Mouse (Mus musculus) megakaryocyte progenitor cell, adult 5-6 weeks (primary cell): ENCODE measurements around the gene Gm10428. TPM values are rescaled to one million over a fixed set of nuclear protein-coding genes. Genes with fewer than 3 reads are reported as not detected.

Source experiments
- ATAC-seq: replicated peaks from 2 replicates; pipeline ENCODE4 v1.8.0; 2016; ENCODE audit warnings: mild to moderate bottlenecking, moderate TSS enrichment, inconsistent platforms; ENCODE audit not compliant: poor library complexity
- total RNA-seq, 2 experiments: library from RNA; stranded (forward) in 1 of 2; stranded (reverse) in 1 of 2; fragments of 157-497, 149-512 nt in 1 of 2; fragments of 200-1000 nt in 1 of 2; gene quantifications; 2 replicates each; pipeline versions ENCODE4 v1.2.3 to v1.2.4; 2015 to 2017

Gene Gm10428
- total RNA-seq, 2 experiments from 2014 or later = not detected

DNA sequence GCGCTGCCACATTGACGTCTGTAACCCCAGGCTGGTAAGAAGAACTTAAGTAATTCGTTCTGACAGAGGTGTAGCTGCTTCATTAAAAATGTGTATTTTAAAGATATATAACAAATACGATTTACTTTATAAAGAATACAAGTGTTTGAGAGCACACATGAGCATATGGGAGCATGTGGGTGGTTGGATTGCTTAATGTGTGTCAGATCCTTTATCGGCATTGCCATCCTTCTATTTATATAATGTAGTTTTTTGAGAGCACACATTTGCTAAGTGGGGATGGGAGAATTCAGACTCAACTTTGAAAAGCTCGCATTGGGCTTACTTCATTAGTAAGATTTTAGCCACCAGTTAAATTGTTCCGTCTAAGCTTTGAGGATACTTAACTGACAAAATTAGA, 23.6 kb downstream of the Gm10428 start:
- ATAC-seq = no peak

DNA sequence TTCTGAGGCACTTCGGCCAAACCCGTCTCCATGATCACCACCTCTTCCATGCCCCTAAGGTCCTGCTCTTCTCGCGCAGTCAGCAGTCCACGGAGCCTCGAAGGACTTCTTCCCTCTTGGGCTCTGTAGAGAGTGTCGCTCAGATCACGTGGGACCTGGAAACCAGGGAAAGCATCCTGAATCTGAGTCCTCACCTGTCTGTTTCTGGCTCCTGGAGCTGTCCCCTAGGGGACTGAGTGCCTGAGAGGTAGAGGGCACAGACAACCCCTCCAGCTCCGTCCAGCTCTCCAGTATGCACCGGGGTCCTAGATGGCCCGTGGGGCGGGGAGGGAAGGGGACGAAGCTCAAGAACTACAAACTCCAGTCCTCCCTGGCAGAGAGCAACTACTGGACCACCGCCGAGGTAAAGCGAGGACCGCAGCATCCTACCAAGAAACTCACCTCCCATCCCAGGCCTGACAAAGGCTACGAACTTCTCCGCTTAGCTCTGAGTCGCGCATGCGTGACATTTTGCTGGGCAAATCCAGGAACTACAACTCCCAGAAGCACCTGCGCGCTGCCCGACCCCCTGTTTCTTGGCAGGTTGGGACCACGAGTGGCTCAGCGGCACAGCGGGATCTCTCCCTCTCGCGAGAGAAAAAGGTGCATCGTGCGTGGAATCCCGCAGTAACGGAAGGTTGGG, 36.2 kb downstream of the Gm10428 start, which contains the start of gene Zfp286:
Gene Zfp286, minus strand, starts transcription at position 528 of the 682 bp plus-strand sequence.
- peak; percentile 99 for ATAC-seq

DNA sequence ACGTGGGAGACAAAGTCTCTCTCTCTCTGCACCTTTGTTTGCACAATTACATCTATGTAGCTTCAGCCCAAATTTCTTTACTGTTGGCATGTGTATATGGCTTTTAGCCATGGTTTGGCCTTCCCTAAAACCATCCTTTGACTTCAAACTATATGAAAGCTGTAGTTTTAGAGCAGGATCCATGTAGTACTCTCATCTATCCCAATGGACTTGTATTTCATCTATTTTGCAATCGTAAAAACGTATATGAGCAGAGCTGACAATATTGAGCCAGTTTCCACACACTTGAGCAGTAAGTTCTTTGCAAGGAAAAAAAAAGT, 36.7 kb downstream of the Gm10428 start:
- no peak for ATAC-seq

Other genes starting within 250 kb of the Gm10428 start
- gene Cenpv, start 213.8 kb upstream of the Gm10428 start, total RNA-seq (2015) = 44.5 and 46.9 TPM in 2 replicates
- gene Cenpv, start 213.8 kb upstream of the Gm10428 start, total RNA-seq (2017) = 13.6 and 25.4 TPM in 2 replicates
- gene Ubb, start 201.9 kb upstream of the Gm10428 start, total RNA-seq (2015) = 1,569 and 1,579 TPM in 2 replicates
- gene Ubb, start 201.9 kb upstream of the Gm10428 start, total RNA-seq (2017) = 1,004 and 1,153 TPM in 2 replicates
- 9.0 and 13.9 TPM in 2 replicates for gene Trpv2, start 178.6 kb upstream of the Gm10428 start, total RNA-seq (2015)
- 10.5 and 12.9 TPM in 2 replicates for gene Trpv2, start 178.6 kb upstream of the Gm10428 start, total RNA-seq (2017)
- gene Lrrc75a, start 104.6 kb upstream of the Gm10428 start, total RNA-seq (2015) = 3.6 and 4.9 TPM in 2 replicates
- gene Lrrc75a, start 104.6 kb upstream of the Gm10428 start, total RNA-seq (2017) = 2.2 and 4.5 TPM in 2 replicates
- 16.7 and 22.6 TPM in 2 replicates for gene Mmgt2, start 104.4 kb upstream of the Gm10428 start, total RNA-seq (2015)
- 13.0 and 18.5 TPM in 2 replicates for gene Mmgt2, start 104.4 kb upstream of the Gm10428 start, total RNA-seq (2017)
- gene Zfp287, start 21.2 kb upstream of the Gm10428 start, total RNA-seq (2015) = 1.3 and 1.9 TPM in 2 replicates
- gene Zfp287, start 21.2 kb upstream of the Gm10428 start, total RNA-seq (2017) = 0.50 and 1.2 TPM in 2 replicates
- 6.2 and 7.2 TPM in 2 replicates for gene Zfp286, start 36.4 kb downstream of the Gm10428 start, total RNA-seq (2015)
- gene Zfp286, start 36.4 kb downstream of the Gm10428 start, total RNA-seq (2017) = 5.6 and 7.1 TPM in 2 replicates
- 13.1 and 18.1 TPM in 2 replicates for gene Trim16, start 67.1 kb downstream of the Gm10428 start, total RNA-seq (2015)
- gene Trim16, start 67.1 kb downstream of the Gm10428 start, total RNA-seq (2017) = 19.0 and 19.1 TPM in 2 replicates
- gene Fbxw10, start 94.0 kb downstream of the Gm10428 start, total RNA-seq (2015) = 2.2 and 2.3 TPM in 2 replicates
- gene Fbxw10, start 94.0 kb downstream of the Gm10428 start, total RNA-seq (2017) = 1.2 and 4.1 TPM in 2 replicates
- gene Tvp23b, start 126.4 kb downstream of the Gm10428 start, total RNA-seq (2015) = 42.3 and 46.6 TPM in 2 replicates
- 37.7 and 41.9 TPM in 2 replicates for gene Tvp23b, start 126.4 kb downstream of the Gm10428 start, total RNA-seq (2017)
- gene Cdrt4, start 198.1 kb downstream of the Gm10428 start, total RNA-seq (2015) = not detected in 2 replicates
- not detected in 2 replicates for gene Cdrt4, start 198.1 kb downstream of the Gm10428 start, total RNA-seq (2017)